Mouse (Mus musculus) hindbrain, embryonic 14.5 days (tissue): Measurements from ENCODE around the gene Nmnat2. TPM values are rescaled to one million over a fixed set of nuclear protein-coding genes. Genes with fewer than 3 reads are reported as not detected.
"Not testable (repeated sequence)": the region's sequence is repeated elsewhere in the genome, so short reads cannot be mapped to it uniquely, and the experiment has no call there.

Experiments used
- ATAC-seq: fragments of 200-750 bp; cut with Nextera tagmentation; 2 replicates; pipeline ENCODE4 v1.8.0; 2017; ENCODE audit warnings: moderate number of reproducible peaks, mild to moderate bottlenecking, moderate TSS enrichment, moderate library complexity; ENCODE audit not compliant: low FRiP score
- DNase-seq: peaks from one replicate; pipeline ENCODE4 v3.0.0-alpha.2; 2015; ENCODE audit warnings: low spot score
- H3K27ac ChIP-seq: fragments of 300-500 bp; sonication (generic); 2 replicates; pipeline ENCODE4 v1.5.1; 2014; ENCODE audit warnings: mild to moderate bottlenecking, moderate library complexity
- H3K27me3 ChIP-seq: fragments of 300-500 bp; sonication (generic); 2 replicates; pipeline ENCODE4 v1.6.1; 2014; ENCODE audit warnings: mild to moderate bottlenecking, low read length, mixed read lengths; ENCODE audit not compliant: control insufficient read depth, insufficient read depth
- H3K36me3 ChIP-seq: fragments of 300-500 bp; sonication (generic); replicated peaks from 2 replicates; pipeline ENCODE4 v1.6.1; 2014; ENCODE audit not compliant: control insufficient read depth, insufficient read depth
- H3K4me1 ChIP-seq: fragments of 300-500 bp; sonication (generic); replicated peaks from 2 replicates; pipeline ENCODE4 v1.6.1; 2014; ENCODE audit warnings: antibody characterized with exemption, low read length, mixed read lengths; ENCODE audit not compliant: control insufficient read depth, insufficient read depth
- H3K4me2 ChIP-seq: fragments of 300-500 bp; sonication (generic); replicated peaks from 2 replicates; pipeline ENCODE4 v1.6.1; 2014; ENCODE audit warnings: mild to moderate bottlenecking, moderate library complexity
- H3K4me3 ChIP-seq: fragments of 300-500 bp; sonication (generic); replicated peaks from 2 replicates; pipeline ENCODE4 v1.5.1; 2014; ENCODE audit warnings: mild to moderate bottlenecking, low read length
- H3K9ac ChIP-seq: fragments of 300-500 bp; sonication (generic); 2 replicates; pipeline ENCODE4 v1.6.1; 2014
- H3K9me3 ChIP-seq: fragments of 300-500 bp; sonication (generic); 2 replicates; pipeline ENCODE4 v1.6.1; 2016; ENCODE audit warnings: low read length; ENCODE audit not compliant: control insufficient read depth
- WGBS: fragments of 180-500 bp; shearing (Covaris S2); extraction: QIAGEN DNeasy Blood & Tissue Kit; methylation state at CpG from one replicate; pipeline ENCODE4 v1.1.7; 2014; 5-methylcytosine and 5-hydroxymethylcytosine counted together
- polyA plus RNA-seq: library from polyadenylated mRNA; unstranded; fragments of >200 nt; fragmentation: Nextera tagmentation; extraction: Ambion mirVana; gene quantifications from 2 replicates; pipeline ENCODE4 v1.2.1, GENCODE M21; 2014

Gene Nmnat2
- polyA plus RNA-seq, 1 experiment from 2014 or later: 84.7 TPM

- Histone ChIP-seq H3K27me3 (0 out of 2 replicates have a peak, but pooled peaks cover 7% of the 10 kb centered on the region), H3K4me3 (no peak overlapping the region), H3K4me2 (no peak overlapping the region), H3K4me1 (peaks cover 17% of the 10 kb centered on the region; the same call in 1 of the 2 replicates), H3K36me3 (no peaks in the 10 kb centered on the region), H3K9me3 (no peaks in the 10 kb centered on the region), H3K9ac (no peak overlapping the region), H3K27ac (no peak overlapping the region)
- 62% methylated on average over 16 of the region's 16 CpGs for WGBS
- no peak for DNase-seq
- ATAC-seq: no peak
Measured at GRCm38 (mm10) chr1:153071563-153071962, 116.8 kb downstream of the Nmnat2 start.

DNA sequence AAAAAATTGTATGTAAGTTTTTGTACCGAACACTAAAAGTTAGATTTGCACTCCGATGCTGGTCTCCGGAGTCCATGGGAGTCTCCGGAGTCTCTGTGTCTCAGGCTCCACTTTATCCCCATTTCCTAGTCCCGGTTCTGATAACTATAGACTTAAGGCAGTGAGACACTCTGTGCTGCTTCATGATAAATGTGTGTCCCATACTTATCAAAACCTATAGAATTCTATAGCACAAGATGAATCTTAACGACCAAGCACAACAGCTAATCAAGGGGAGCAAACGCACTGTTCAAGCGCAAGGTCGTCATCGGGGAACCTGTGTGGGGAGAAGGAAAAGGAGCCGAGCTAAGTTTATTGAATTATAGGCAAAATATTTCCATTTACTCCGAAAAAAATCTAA is 117.2 kb downstream of the Nmnat2 start:
- ATAC-seq (no peak), DNase-seq (no peak)
- Histone ChIP-seq H3K9ac (no peak overlapping the region), H3K27me3 (0 out of 2 replicates have a peak, but pooled peaks cover 7% of the 10 kb centered on the region), H3K36me3 (no peaks in the 10 kb centered on the region), H3K9me3 (no peaks in the 10 kb centered on the region), H3K4me2 (no peak overlapping the region), H3K27ac (no peak overlapping the region), H3K4me3 (no peak overlapping the region), H3K4me1 (peaks cover 17% of the 10 kb centered on the region; the same call in 1 of the 2 replicates)
- 48% methylated on average over 12 of the region's 12 CpGs for WGBS

- Histone ChIP-seq H3K27ac (no peak overlapping the region), H3K4me2 (no peak overlapping the region), H3K4me3 (no peak overlapping the region), H3K9me3 (no peaks in the 10 kb centered on the region), H3K36me3 (no peaks in the 10 kb centered on the region), H3K4me1 (peaks cover 17% of the 10 kb centered on the region; the same call in 1 of the 2 replicates), H3K9ac (no peak overlapping the region), H3K27me3 (0 out of 2 replicates have a peak, but pooled peaks cover 7% of the 10 kb centered on the region)
- 46% methylated on average over 10 of the region's 10 CpGs for WGBS
- ATAC-seq: no peak
- DNase-seq: no peak
Measured at GRCm38 (mm10) chr1:153072711-153073110, 117.9 kb downstream of the Nmnat2 start.

DNA sequence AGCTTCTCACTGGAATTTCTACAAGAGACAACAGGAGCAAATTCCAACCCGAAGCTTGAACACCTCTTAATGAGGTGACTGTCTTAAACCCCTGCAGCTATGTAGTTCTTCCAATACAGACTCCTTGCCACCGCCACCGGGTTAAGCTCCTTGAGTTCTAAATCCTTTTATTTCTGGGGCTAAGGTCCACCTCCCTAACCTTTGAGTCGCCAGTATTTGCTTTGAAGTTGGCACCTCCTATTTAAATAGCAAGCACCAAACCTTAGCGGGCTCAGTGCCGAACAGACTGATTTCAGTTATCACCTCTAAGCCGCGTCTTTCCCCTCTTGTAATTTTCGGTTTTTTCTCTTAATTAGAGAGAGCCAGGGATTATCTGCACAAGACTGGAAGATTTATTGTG is 118.6 kb downstream of the Nmnat2 start:
- Histone ChIP-seq H3K9me3 (no peaks in the 10 kb centered on the region), H3K27ac (no peak overlapping the region), H3K9ac (no peak overlapping the region), H3K4me1 (peaks cover 17% of the 10 kb centered on the region; the same call in 1 of the 2 replicates), H3K36me3 (no peaks in the 10 kb centered on the region), H3K27me3 (0 out of 2 replicates have a peak, but pooled peaks cover 7% of the 10 kb centered on the region), H3K4me3 (no peak overlapping the region), H3K4me2 (no peak overlapping the region)
- DNase-seq (no peak), ATAC-seq (no peak)
- WGBS: 23% methylated on average over 9 of the region's 9 CpGs

DNA sequence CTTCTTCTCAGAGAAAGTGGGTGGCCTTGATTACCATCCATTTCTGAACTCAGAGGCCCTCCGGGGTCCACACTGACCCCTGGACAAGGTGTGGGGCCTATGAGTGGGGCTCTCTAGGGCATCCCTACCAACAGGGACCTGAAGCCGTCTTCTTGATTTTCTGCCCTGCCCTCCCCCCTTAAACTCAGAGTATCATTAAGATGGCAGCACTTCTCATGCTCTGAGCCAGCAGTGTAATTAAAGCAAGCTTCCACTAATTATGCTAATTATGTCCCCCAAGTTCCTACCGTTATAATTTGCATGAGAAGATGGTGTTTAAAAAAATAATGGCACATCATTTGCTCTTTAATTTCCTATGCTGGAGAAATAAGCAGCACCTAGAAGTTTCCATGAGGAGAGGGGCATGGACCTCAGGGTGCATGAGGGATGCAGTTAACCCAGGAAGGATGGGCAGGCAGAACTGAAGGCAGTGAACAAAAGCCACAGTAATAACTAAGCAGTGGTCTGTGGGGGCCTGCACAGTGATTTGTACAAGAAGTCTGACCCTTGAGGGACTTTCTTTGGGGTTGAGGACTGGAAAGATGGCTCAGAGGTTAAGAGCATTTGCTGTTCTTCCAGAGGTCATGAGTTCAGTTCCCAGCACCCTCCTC is 120.4 kb downstream of the Nmnat2 start:
- Histone ChIP-seq H3K27me3 (0 out of 2 replicates have a peak, but pooled peaks cover 7% of the 10 kb centered on the region), H3K4me2 (no peak overlapping the region), H3K36me3 (no peaks in the 10 kb centered on the region), H3K4me1 (peaks cover 17% of the 10 kb centered on the region; the same call in 1 of the 2 replicates), H3K9ac (no peak overlapping the region), H3K9me3 (no peaks in the 10 kb centered on the region), H3K4me3 (no peak overlapping the region), H3K27ac (0 out of 2 replicates have a peak overlapping the region, but pooled peaks have one; percentile 38)
- DNase-seq: no peak
- ATAC-seq: no peak
- WGBS: 57% methylated on average over 3 of the region's 3 CpGs

DNA sequence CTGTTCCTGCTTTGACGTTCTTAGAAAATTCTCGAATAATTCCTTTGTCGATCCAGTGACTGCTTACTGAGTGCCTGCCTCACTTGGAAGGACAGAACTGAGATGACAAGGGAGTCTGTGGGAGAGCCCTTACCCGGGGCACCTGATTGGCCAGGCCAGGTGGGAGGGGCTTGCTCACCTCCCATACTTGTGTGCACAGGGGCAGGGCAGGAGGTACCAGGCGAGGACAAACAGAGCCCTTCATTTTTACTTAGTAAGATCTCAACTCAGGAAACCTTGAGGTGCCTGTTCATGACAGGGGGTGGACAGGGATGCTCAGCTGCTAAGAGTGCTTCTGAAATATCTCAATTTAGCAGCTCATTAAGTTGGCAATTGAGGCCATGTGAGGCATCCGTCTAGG is 121.2 kb downstream of the Nmnat2 start:
- H3K4me2 ChIP-seq: no peak overlapping the region
- H3K9ac ChIP-seq: no peak overlapping the region
- peaks cover 17% of the 10 kb centered on the region; the same call in 1 of the 2 replicates for H3K4me1 ChIP-seq
- H3K27ac ChIP-seq: no peak overlapping the region
- DNase-seq: no peak
- no peak overlapping the region for H3K4me3 ChIP-seq
- peak; percentile 53; the same call in 1 of the 2 replicates for ATAC-seq
- 0 out of 2 replicates have a peak, but pooled peaks cover 7% of the 10 kb centered on the region for H3K27me3 ChIP-seq
- H3K36me3 ChIP-seq: no peaks in the 10 kb centered on the region
- WGBS: 50% methylated on average over 6 of the region's 6 CpGs
- H3K9me3 ChIP-seq: no peaks in the 10 kb centered on the region

DNA sequence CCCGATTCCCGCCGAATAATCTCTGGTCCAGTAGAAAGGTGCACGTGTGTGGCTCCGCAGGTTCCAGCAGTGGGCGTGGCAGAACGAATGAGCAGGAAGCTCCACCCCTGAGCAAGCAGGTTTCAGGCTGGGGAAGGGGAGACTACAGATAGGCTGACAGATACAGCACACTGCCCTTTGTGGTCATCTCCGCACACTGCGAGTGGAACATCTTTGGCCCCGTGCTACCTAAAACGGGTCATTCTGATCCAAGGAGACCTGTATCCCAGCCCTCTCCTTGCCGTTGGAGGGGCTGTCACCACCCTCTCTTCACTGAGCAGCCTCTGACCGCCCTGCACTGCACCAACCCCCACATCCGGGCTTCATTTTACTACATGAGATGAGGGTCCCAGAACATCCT is 128.4 kb downstream of the Nmnat2 start:
- H3K4me3 ChIP-seq, ATAC-seq, H3K27ac ChIP-seq, DNase-seq, H3K9ac ChIP-seq, H3K4me2 ChIP-seq, H3K27me3 ChIP-seq, H3K9me3 ChIP-seq, H3K4me1 ChIP-seq: not testable (repeated sequence)
- H3K36me3 ChIP-seq: peaks cover 19% of the 10 kb centered on the region; the same call in 1 of the 2 replicates
- WGBS: 80% methylated on average over 8 of the region's 14 CpGs

GRCm38 (mm10) chr1:153084191-153084590 is 129.4 kb downstream of the Nmnat2 start:
- 63% methylated on average over 6 of the region's 6 CpGs for WGBS
- ATAC-seq (no peak; the same call in 1 of the 2 replicates), DNase-seq (no peak)
- Histone ChIP-seq H3K4me1 (no peaks in the 10 kb centered on the region), H3K36me3 (peaks cover 19% of the 10 kb centered on the region; the same call in 1 of the 2 replicates), H3K27ac (no peak overlapping the region), H3K4me3 (no peak overlapping the region), H3K4me2 (no peak overlapping the region), H3K27me3 (no peaks in the 10 kb centered on the region), H3K9ac (no peak overlapping the region), H3K9me3 (no peaks in the 10 kb centered on the region)

DNA sequence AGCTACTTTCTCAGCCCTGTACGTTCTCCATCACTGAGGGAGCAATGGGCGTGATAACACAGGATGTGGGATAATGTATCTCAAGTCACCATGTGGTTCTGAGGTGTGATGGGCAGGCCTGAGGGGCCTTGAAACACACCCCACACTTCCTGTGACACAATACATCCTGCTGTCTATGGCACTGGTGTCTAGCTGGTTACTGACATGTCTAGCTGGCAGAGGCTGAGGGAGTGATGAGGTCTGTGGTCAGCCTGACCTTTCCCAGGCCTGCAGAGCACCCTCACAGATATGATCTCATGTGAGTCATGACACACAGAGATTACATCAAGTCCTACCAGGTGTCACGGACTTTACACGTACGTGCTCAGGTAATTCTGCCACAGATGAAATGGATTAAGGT is 130.4 kb downstream of the Nmnat2 start:
- no peaks in the 10 kb centered on the region for H3K27me3 ChIP-seq
- no peaks in the 10 kb centered on the region for H3K9me3 ChIP-seq
- no peak overlapping the region for H3K4me3 ChIP-seq
- peaks cover 19% of the 10 kb centered on the region; the same call in 1 of the 2 replicates for H3K36me3 ChIP-seq
- no peaks in the 10 kb centered on the region for H3K4me1 ChIP-seq
- DNase-seq (no peak), ATAC-seq (no peak)
- H3K4me2 ChIP-seq: no peak overlapping the region
- H3K27ac ChIP-seq: no peak overlapping the region
- no peak overlapping the region for H3K9ac ChIP-seq
- WGBS: 93% methylated on average over 5 of the region's 5 CpGs
